Mouse (Mus musculus): Measurements from ENCODE around the gene Tm4sf20.
A peak's percentile ranks its signal among the peaks of the same experiment; 100 is the strongest.

Tm4sf20 gene

GRCm38 (mm10) chr1:82768269-82768668 lies at the start of gene Tm4sf20:
Gene Tm4sf20, minus strand, starts transcription at chr1:82768461.
- no peak for DNase-seq (ENCODE audit: low read depth, low spot score)

- no peak for DNase-seq (ENCODE audit: low read depth, low spot score)
Measured at GRCm38 (mm10) chr1:82815941-82816716, 47.9 kb upstream of the Tm4sf20 start.

DNA sequence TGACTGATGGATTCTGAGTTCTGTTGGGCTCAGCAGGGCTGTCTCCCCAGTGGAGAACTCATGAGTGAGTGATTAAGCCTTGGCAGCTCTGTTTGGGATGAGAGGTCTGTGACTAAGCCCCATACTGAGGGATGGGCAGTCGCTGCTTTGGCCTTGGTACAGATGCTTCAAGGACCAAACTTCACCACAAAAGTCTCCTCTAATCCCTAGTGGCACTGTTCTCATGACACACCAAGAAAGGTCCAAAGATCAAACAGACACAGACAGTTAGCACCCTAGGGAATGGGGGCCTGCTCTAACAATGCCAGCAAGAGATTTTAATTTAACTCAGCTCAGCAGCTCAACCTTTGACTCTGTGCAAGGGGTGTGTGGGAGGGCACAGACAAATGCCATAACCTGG lies 43.5 kb upstream of the Tm4sf20 start:
- DNase-seq (ENCODE audit: low read depth, low spot score) = no peak

DNA sequence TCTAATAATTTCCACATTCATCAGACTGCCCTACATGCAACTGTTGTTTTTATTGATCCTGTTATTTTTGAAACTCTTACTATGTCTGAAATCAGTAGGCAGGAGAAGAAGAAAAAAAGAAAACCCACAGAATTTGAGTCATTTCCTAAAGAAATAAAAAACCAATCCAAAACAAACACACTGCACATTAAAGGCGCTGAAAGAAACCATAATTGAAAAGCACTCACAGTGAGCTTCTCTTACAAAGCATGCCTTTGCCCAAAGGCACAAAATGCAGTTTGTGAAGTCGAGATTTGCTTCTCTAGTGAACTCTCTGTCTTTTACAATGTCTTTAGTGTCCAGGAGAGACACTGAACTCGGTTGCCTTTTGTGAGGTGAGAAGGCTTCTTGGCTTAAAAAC lies 40.3 kb upstream of the Tm4sf20 start:
- DNase-seq (ENCODE audit: low read depth, low spot score) = no peak

GRCm38 (mm10) chr1:82807206-82807605 lies 38.9 kb upstream of the Tm4sf20 start:
- peak; percentile 58 for DNase-seq (ENCODE audit: low read depth, low spot score)

- DNase-seq (ENCODE audit: low read depth, low spot score) = no peak
Measured at GRCm38 (mm10) chr1:82806391-82806790, 38.1 kb upstream of the Tm4sf20 start.

DNA sequence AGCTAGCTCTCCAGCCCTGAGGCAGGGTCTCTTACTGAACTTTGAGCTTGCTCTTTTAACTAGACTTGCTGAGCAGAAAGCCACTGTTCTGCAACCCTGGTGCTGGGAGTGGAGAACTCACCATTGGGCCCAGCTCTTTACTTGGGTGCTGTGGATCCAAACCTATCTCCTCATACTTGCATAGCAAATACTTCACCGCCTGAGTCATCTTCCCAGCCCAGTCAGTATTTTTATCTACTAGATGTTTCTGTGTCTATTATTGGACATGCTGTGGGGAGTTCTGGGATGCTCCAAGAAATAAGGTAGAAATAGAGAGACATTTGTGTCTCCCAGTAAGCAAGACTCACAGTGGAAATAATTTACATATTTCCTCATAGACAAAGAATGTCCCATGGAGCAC lies 35.8 kb upstream of the Tm4sf20 start:
- DNase-seq (ENCODE audit: low read depth, low spot score) = no peak

DNA sequence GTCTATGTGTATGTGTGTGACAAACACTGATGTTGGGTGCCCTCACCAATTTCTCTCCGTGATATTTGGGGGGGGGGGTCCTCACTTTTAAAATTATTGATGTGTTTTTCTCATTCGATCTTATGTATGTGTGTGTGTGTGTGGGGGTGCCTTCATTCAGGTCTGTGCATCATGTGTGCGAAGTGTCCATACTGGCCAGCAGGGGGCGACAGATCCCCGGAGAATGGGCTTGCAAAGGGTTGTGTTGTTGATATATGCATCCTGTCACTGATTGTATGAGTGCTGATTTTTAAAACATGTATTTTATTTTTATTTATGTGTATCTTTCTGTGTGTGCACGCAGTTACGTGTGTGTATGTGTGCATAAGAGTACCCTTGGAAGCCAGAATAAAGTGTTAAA lies 35.3 kb upstream of the Tm4sf20 start:
- DNase-seq (ENCODE audit: low read depth, low spot score) = peak; percentile 69

DNA sequence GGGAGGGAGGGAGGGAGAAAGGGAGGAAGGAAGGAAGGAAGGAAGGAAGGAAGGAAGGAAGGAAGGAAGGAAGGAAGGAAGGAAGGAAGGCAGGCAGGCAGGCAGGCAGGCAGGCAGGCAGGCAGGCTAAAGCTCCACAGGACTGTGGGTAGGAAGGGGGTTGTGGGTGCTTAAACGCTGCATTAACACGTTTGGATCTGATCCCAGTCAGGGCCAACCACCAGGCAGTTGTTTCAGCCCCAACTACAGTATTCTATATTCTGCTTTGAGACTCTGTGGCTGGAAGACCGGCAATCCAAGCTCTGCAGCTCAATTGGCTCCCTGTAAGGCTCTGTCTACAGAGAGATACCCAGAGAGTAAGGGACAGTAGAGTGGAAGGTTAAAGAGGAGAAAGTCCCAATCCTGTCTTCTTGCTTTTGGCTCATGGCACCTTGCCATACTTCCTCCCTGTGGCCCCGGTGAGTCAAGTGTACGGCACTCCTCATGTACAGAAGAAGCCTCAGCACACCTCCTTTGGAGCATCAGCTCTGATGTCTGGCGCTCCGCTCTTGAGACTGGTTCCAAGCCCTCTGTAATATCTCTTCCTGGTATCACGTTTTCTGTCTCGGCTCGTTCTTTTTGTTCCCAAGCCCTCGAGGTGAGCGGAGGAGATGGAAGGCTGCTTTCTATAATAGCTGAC lies 33.0 kb upstream of the Tm4sf20 start:
- no peak for DNase-seq (ENCODE audit: low read depth, low spot score)

GRCm38 (mm10) chr1:82798922-82799321 lies 30.7 kb upstream of the Tm4sf20 start:
- no peak for DNase-seq (ENCODE audit: low read depth, low spot score)

GRCm38 (mm10) chr1:82798304-82798703 lies 30.0 kb upstream of the Tm4sf20 start:
- DNase-seq (ENCODE audit: low read depth, low spot score) = no peak

GRCm38 (mm10) chr1:82797088-82797487 lies 28.8 kb upstream of the Tm4sf20 start:
- DNase-seq (ENCODE audit: low read depth, low spot score) = no peak

DNA sequence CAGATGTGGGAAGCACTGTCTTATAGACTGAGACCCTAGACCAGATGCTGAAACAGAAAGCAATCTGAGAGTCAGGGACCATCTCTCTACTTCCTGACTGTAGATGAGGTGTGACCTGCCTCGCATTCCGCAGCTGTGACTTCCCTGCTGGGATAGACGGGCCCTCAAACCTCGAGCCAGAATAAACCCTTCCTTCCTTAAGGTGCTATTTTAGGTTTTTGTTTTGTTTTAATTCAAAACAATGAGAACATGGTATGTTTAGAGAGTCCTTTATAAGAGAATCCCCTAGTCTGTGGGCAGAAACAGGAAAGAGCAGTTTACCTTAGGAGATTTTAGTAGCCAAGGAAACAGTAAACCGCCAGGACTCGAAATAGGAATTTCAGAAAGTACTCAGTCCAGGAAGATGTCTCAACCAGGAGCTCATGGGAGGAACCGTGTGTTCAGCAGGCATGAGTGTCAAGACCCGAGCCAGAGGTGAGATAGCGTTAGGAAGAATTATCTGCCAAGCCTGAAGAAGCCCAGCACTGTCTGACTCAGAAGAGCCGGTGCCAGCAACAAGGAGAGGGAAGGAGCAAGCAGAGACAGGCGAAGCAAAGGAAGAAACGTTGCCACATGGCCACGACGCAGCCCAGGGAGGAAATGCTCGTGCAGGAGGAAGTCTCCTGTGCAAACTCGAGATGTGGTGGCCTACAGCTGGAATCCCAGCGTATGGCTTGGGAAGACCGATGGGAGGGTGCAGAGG lies 27.6 kb upstream of the Tm4sf20 start:
- DNase-seq (ENCODE audit: low read depth, low spot score) = peak; percentile 26

GRCm38 (mm10) chr1:82795211-82795610 lies 26.9 kb upstream of the Tm4sf20 start:
- peak; percentile 24 for DNase-seq (ENCODE audit: low read depth, low spot score)

DNA sequence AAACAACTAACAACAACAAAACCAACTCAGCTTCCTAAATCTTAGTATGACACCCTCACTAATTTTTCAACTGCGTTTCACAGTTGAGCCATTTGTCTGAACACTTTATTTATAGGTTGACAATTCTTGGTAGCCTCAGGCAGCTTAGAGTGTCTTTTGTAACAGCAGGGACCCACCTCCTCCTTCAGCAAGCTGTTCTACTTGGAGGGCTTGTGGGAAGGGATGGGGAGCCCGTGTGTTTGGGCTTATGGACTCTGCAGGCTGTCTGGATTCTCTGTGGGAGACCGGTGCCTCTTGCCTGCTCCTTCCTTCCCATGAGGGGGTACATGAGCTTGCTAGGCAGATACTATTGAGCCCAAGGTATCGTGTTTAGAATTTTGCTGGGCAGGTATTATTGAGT lies 25.7 kb upstream of the Tm4sf20 start:
- DNase-seq (ENCODE audit: low read depth, low spot score) = no peak

DNA sequence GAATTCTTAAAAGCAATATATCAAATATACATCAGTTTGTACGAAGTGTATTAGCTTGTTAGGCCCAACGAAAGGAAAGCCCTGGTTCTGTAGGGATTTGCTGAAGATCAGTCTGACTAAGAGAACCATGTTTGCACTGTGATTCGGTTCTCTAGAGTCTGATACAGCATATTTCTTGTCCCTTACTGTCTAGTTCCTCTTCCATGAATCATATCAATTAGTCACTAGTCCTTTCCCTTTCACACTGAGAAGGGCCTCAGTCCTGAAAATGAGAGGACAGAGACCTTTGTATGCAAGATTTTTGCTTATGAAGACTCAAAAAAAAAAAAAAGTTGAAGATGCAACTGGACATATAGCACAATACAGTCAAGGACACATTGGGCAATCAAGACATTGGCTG lies 24.8 kb upstream of the Tm4sf20 start:
- DNase-seq (ENCODE audit: low read depth, low spot score) = no peak

GRCm38 (mm10) chr1:82792238-82792637 lies 24.0 kb upstream of the Tm4sf20 start:
- no peak for DNase-seq (ENCODE audit: low read depth, low spot score)

DNA sequence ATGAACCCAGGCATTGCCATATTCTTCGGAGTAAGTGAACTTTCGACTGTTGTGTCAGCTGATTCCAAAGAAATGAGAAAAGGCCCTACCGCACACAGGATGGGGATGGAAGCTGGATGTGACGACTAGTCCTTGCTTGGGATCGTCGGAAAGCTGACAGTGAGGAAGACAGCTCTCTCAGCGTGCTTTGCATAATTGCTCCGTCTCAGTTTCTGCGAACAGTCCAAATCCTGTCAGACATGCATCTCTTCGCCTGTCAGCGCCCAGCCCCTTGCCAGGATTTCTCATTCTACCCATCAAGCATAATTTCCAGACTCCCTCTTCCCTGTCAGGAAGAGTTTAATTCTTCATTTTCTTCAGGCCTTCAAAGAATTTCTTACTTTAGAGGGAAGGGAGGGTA lies 22.8 kb upstream of the Tm4sf20 start:
- no peak for DNase-seq (ENCODE audit: low read depth, low spot score)

GRCm38 (mm10) chr1:82788070-82788469 lies 19.8 kb upstream of the Tm4sf20 start:
- DNase-seq (ENCODE audit: low read depth, low spot score) = no peak

DNA sequence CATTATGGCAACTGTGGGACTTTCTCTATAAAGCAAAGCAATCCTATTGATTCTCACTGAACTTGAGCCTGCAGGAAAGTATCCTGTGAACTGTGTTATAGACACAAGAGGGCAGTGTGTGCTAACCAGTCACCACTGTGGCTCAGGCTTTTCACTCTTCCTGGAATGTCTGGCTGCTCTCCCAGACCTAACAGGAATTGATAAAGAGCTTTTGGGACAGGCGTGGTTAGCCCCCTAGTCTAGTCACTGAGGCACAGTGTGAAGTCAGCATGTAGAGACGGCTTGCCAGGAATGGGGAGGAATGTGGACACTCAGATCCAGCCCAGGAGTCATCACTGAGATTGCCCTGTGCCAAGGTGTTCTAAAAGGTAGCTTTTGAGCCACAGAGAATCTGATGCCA lies 19.2 kb upstream of the Tm4sf20 start:
- peak; percentile 47 for DNase-seq (ENCODE audit: low read depth, low spot score)

GRCm38 (mm10) chr1:82785546-82785945 lies 17.3 kb upstream of the Tm4sf20 start:
- DNase-seq (ENCODE audit: low read depth, low spot score) = no peak

- DNase-seq (ENCODE audit: low read depth, low spot score) = no peak
Measured at GRCm38 (mm10) chr1:82783559-82783958, 15.3 kb upstream of the Tm4sf20 start.
